Mouse (Mus musculus) heart, postnatal 14 days (tissue): ENCODE measurements at regions not wholly inside any gene's neighbourhood (a gene's known extent, or its start where the extent isn't known, plus 50 kb on each side); places are given as distances from the start of the nearest gene placed in this dataset.

Experiments used
- DNase-seq, 2 experiments: peaks; one replicate each; pipeline ENCODE4 v3.0.0; 2021 to 2022
- intact Hi-C: fragments of 180-260 bp; cut with DNase I; formaldehyde crosslinking; loops from one replicate; pipeline ENCODE4 v1.15.1; 2025

GRCm38 (mm10) chr10:120666985-120667677 is 190.9 kb upstream of the Hmga2 start:
- peak; percentile 65 to 72 for DNase-seq
- intact Hi-C loops, result loop anchor here (5.0 kb wide), 1 partner anchor 410 kb away; no protein-coding TSS in a partner anchor

- DNase-seq, result no peak
- intact Hi-C loops, result loop anchor here (5.0 kb wide), 1 partner anchor 409 kb away; no protein-coding TSS in a partner anchor
Measured at GRCm38 (mm10) chr10:120666202-120666860, 190.1 kb upstream of the Hmga2 start.

GRCm38 (mm10) chr10:120665670-120666069 is 189.4 kb upstream of the Hmga2 start:
- intact Hi-C loops, result loop anchor here (5.0 kb wide), 1 partner anchor 408 kb away; no protein-coding TSS in a partner anchor
- peak in 1 of 2 experiments; percentile 12 for DNase-seq

GRCm38 (mm10) chr10:120664419-120664818 is 188.2 kb upstream of the Hmga2 start:
- intact Hi-C loops, result no loop called here
- DNase-seq, result no peak

GRCm38 (mm10) chr10:120663396-120663795 is 187.1 kb upstream of the Hmga2 start:
- intact Hi-C loops, result no loop called here
- DNase-seq, result no peak

GRCm38 (mm10) chr10:120660503-120660902 is 184.2 kb upstream of the Hmga2 start:
- DNase-seq, result no peak
- intact Hi-C loops, result no loop called here

- intact Hi-C loops, result loop anchor here (2.0 kb wide), 1 partner anchor 77 kb away; no protein-coding TSS in a partner anchor
- DNase-seq, result no peak
Measured at GRCm38 (mm10) chr10:120655238-120655931, 179.1 kb upstream of the Hmga2 start.

GRCm38 (mm10) chr10:120652525-120653215 is 176.4 kb upstream of the Hmga2 start:
- intact Hi-C loops, result no loop called here

GRCm38 (mm10) chr10:120651845-120652244 is 175.6 kb upstream of the Hmga2 start:
- intact Hi-C loops, result no loop called here
- no peak for DNase-seq

More at GRCm38 (mm10) chr10:120652525-120653215, 176.4 kb upstream of the Hmga2 start:
- DNase-seq, result no peak

GRCm38 (mm10) chr10:120650336-120650735 is 174.1 kb upstream of the Hmga2 start:
- intact Hi-C loops, result no loop called here
- DNase-seq, result no peak

GRCm38 (mm10) chr10:120648741-120649140 is 172.5 kb upstream of the Hmga2 start:
- no peak for DNase-seq
- intact Hi-C loops, result no loop called here

- no peak for DNase-seq
- intact Hi-C loops, result no loop called here
Measured at GRCm38 (mm10) chr10:120648031-120648430, 171.8 kb upstream of the Hmga2 start.

- DNase-seq, result no peak
- intact Hi-C loops, result no loop called here
Measured at GRCm38 (mm10) chr10:120647323-120647722, 171.1 kb upstream of the Hmga2 start.

GRCm38 (mm10) chr10:120646862-120647311 is 170.6 kb upstream of the Hmga2 start:
- intact Hi-C loops, result no loop called here
- DNase-seq, result peak; percentile 34 to 36

- DNase-seq, result no peak
- intact Hi-C loops, result no loop called here
Measured at GRCm38 (mm10) chr10:120640847-120641246, 164.6 kb upstream of the Hmga2 start.

- intact Hi-C loops, result no loop called here
- no peak for DNase-seq
Measured at GRCm38 (mm10) chr10:120638316-120638715, 162.0 kb upstream of the Hmga2 start.

- intact Hi-C loops, result no loop called here
Measured at GRCm38 (mm10) chr10:120635818-120636543, 159.7 kb upstream of the Hmga2 start.

GRCm38 (mm10) chr10:120635194-120635593 is 158.9 kb upstream of the Hmga2 start:
- no peak for DNase-seq
- intact Hi-C loops, result no loop called here

More at GRCm38 (mm10) chr10:120635818-120636543, 159.7 kb upstream of the Hmga2 start:
- DNase-seq, result peak; percentile 43 to 49

GRCm38 (mm10) chr10:120632071-120632470 is 155.8 kb upstream of the Hmga2 start:
- DNase-seq, result no peak
- intact Hi-C loops, result no loop called here

- intact Hi-C loops, result no loop called here
- DNase-seq, result no peak
Measured at GRCm38 (mm10) chr10:120628066-120628465, 151.8 kb upstream of the Hmga2 start.
